Mouse (Mus musculus) stomach, embryonic 14.5 days (tissue): ENCODE data around the gene Ift20. TPM values are rescaled to one million over a fixed set of nuclear protein-coding genes. Genes with fewer than 3 reads are reported as not detected.
"Not testable (repeated sequence)": the region's sequence is repeated elsewhere in the genome, so short reads cannot be mapped to it uniquely, and the experiment has no call there.

Source experiments
- ATAC-seq: fragments of 200-750 bp; cut with Nextera tagmentation; 2 replicates; pipeline ENCODE4 v1.8.0; 2017; ENCODE audit warnings: low read depth, moderate TSS enrichment; ENCODE audit not compliant: insufficient number of reproducible peaks, insufficient read depth, low FRiP score
- H3K27ac ChIP-seq: fragments of 300-500 bp; sonication (generic); 2 replicates; pipeline ENCODE4 v1.5.1; 2014; ENCODE audit warnings: mild to moderate bottlenecking, low read length, moderate library complexity, mixed read lengths
- H3K27me3 ChIP-seq: fragments of 300-500 bp; sonication (generic); 2 replicates; pipeline ENCODE4 v1.6.1; 2014; ENCODE audit warnings: low read length, control low read depth, mixed read lengths; ENCODE audit not compliant: control insufficient read depth, insufficient read depth
- H3K36me3 ChIP-seq: fragments of 300-500 bp; sonication (generic); 2 replicates; pipeline ENCODE4 v1.6.1; 2014; ENCODE audit warnings: mild to moderate bottlenecking, control low read depth, low read length, moderate library complexity, mixed read lengths; ENCODE audit not compliant: control insufficient read depth, insufficient read depth
- H3K4me1 ChIP-seq: fragments of 300-500 bp; sonication (generic); 2 replicates; pipeline ENCODE4 v1.6.1; 2014; ENCODE audit warnings: low read length, control low read depth, mixed read lengths; ENCODE audit not compliant: control insufficient read depth, insufficient read depth
- H3K4me2 ChIP-seq: fragments of 300-500 bp; sonication (generic); replicated peaks from 2 replicates; pipeline ENCODE4 v1.6.1; 2014; ENCODE audit warnings: low read depth, low read length, control low read depth
- H3K4me3 ChIP-seq: fragments of 300-500 bp; sonication (generic); 2 replicates; pipeline ENCODE4 v1.5.1; 2014; ENCODE audit warnings: low read depth, low read length, control low read depth
- H3K9ac ChIP-seq: fragments of 300-500 bp; sonication (generic); replicated peaks from 2 replicates; pipeline ENCODE4 v1.6.1; 2014; ENCODE audit warnings: low read depth, mild to moderate bottlenecking, control low read depth, low read length, moderate library complexity, mixed read lengths
- H3K9me3 ChIP-seq: fragments of 300-500 bp; sonication (generic); 2 replicates; pipeline ENCODE4 v1.6.1; 2016; ENCODE audit warnings: low read depth, low read length, control low read depth; ENCODE audit not compliant: control insufficient read depth
- WGBS: fragments of 180-500 bp; shearing (Covaris S2); extraction: QIAGEN DNeasy Blood & Tissue Kit; methylation state at CpG from one replicate; pipeline ENCODE4 v1.1.7; 2014; 5-methylcytosine and 5-hydroxymethylcytosine counted together
- polyA plus RNA-seq: library from polyadenylated mRNA; unstranded; fragments of >200 nt; fragmentation: Nextera tagmentation; extraction: Ambion mirVana; gene quantifications from 2 replicates; pipeline ENCODE4 v1.2.1, GENCODE M21; 2014

Gene Ift20
- polyA plus RNA-seq, 1 experiment from 2014 or later = 126 TPM

DNA sequence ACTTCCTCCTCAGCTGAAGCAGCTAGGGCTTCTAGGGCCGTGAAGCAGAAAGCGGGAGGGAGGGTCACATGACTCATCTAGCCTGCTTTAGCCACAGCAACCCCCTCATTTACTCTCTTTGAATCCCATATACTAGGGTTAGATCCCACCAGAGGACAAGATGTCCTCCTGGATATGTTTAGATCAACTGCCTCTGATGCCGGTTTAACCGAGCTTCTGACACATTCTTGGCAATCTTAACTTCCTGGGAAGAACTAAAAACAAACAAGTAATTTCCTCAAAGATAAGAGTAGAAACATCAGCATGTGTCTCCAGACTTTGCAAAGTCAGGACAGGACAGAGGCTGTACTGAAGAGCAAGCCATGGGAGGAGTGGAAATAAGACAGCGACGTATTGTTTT lies 30.6 kb downstream of the Ift20 start:
- Histone ChIP-seq H3K9ac (no peak overlapping the region), H3K4me1 (no peaks in the 10 kb centered on the region), H3K36me3 (peaks cover 4% of the 10 kb centered on the region; the same call in 1 of the 2 replicates), H3K27ac (no peak overlapping the region), H3K9me3 (no peaks in the 10 kb centered on the region), H3K4me3 (no peak overlapping the region), H3K27me3 (no peaks in the 10 kb centered on the region), H3K4me2 (no peak overlapping the region)
- ATAC-seq = no peak
- WGBS = 46% methylated on average over 6 of the region's 6 CpGs

DNA sequence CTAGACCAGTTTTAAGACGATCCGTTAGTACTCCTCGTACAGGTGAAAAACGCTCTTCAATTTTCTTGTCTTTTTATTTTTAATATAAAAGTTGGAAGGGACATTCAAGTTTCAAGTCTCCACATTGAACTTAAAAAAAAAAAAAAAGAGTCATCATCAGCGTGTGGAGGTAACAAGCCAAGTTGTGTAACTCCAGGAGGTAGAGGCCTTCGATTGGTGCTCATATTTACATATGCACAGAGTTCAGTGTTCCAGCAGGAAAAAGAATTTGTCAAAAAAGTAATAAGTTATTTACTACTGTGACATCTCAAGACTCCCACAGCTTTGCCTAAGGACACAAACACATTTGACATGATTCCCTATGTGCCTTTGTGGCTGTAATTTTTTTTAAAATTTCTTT lies 31.5 kb downstream of the Ift20 start:
- ATAC-seq = no peak
- Histone ChIP-seq H3K4me2 (no peak overlapping the region), H3K36me3 (peaks cover 4% of the 10 kb centered on the region; the same call in 1 of the 2 replicates), H3K27me3 (no peaks in the 10 kb centered on the region), H3K27ac (no peak overlapping the region), H3K4me3 (no peak overlapping the region), H3K9me3 (no peaks in the 10 kb centered on the region), H3K4me1 (no peaks in the 10 kb centered on the region), H3K9ac (no peak overlapping the region)
- WGBS = 91% methylated on average over 6 of the region's 6 CpGs

- WGBS = 82% methylated on average over 10 of the region's 10 CpGs
- no peak overlapping the region for H3K9ac ChIP-seq
- peaks cover 4% of the 10 kb centered on the region; the same call in 1 of the 2 replicates for H3K36me3 ChIP-seq
- no peak overlapping the region for H3K4me2 ChIP-seq
- H3K4me3 ChIP-seq = no peak overlapping the region
- no peak overlapping the region for H3K27ac ChIP-seq
- H3K9me3 ChIP-seq = no peaks in the 10 kb centered on the region
- H3K27me3 ChIP-seq = no peaks in the 10 kb centered on the region
- H3K4me1 ChIP-seq = no peaks in the 10 kb centered on the region
- ATAC-seq = no peak
These were observed 32.7 kb downstream of the Ift20 start for GRCm38 (mm10) chr11:78568827-78569226.

DNA sequence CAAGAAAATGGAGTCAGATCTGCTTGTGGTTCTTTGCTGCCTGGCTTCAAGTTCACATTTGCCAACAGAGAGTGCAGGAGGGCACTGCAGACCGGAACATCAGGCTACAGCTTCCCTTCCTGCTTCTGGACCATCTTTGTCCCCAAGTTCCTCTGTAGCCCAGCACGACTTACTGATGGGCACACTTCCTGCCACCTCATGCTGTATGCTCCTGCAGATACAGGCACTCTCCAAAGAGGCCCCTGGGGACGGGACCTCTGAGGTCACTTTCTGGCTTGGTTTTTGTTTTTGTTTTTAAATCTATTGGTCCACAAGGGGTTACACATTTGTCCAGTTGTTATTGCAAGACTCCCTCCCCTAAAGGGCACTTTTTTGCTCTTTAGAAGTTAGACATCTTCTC lies 33.6 kb downstream of the Ift20 start:
- H3K4me1 ChIP-seq = no peaks in the 10 kb centered on the region
- no peak overlapping the region for H3K27ac ChIP-seq
- H3K9ac ChIP-seq = no peak overlapping the region
- no peak overlapping the region for H3K4me2 ChIP-seq
- WGBS = 61% methylated on average over 3 of the region's 3 CpGs
- no peaks in the 10 kb centered on the region for H3K27me3 ChIP-seq
- H3K36me3 ChIP-seq = peaks cover 4% of the 10 kb centered on the region; the same call in 1 of the 2 replicates
- H3K9me3 ChIP-seq = no peaks in the 10 kb centered on the region
- ATAC-seq = no peak
- no peak overlapping the region for H3K4me3 ChIP-seq

DNA sequence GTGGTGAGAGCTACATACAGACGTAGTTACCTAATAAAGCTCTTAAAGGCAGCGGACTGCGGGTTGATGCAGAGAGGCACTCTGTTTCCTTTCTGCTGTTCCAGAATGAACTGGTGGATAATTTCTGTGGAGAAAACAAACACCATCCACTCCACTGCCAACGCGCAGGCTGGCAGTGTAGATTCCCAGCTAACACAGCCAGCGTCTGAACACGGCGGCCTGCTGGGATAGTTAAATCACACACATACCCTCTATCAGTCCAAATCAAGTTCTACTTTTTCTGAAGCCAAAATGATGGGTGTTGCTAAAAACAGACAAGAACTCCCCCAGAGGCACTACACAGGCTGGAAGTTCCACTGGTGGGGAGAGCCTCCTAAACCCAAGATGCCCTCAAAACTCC lies 35.3 kb downstream of the Ift20 start:
- peaks cover 4% of the 10 kb centered on the region; the same call in 1 of the 2 replicates for H3K36me3 ChIP-seq

DNA sequence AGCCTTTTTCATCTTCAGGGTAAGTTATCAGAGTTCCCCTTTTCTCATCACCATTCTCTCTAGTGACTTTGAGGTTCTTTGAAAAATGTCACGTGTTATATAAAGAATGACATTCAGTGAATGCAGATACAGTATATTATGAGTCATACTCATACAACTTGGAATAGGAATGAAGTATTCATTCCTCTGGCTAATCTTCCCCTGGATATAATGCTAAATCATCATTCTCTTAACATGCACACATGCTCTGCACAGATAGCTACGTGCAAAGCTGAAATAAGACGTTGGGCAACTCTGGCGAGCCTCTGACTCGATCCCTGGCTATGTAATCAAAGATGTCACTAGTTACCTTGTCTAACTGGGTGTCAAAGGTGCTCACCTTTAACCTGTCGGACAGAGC lies 35.7 kb downstream of the Ift20 start:
- Histone ChIP-seq H3K9ac (no peak overlapping the region), H3K27me3 (no peaks in the 10 kb centered on the region), H3K4me2 (no peak overlapping the region), H3K27ac (no peak overlapping the region), H3K36me3 (peaks cover 4% of the 10 kb centered on the region; the same call in 1 of the 2 replicates), H3K9me3 (no peaks in the 10 kb centered on the region), H3K4me3 (no peak overlapping the region), H3K4me1 (no peaks in the 10 kb centered on the region)
- WGBS = 88% methylated on average over 6 of the region's 6 CpGs
- no peak for ATAC-seq

More for the DNA sequence above, 35.3 kb downstream of the Ift20 start:
- no peak overlapping the region for H3K4me3 ChIP-seq
- no peak overlapping the region for H3K4me2 ChIP-seq
- ATAC-seq = no peak
- 96% methylated on average over 8 of the region's 8 CpGs for WGBS
- no peak overlapping the region for H3K27ac ChIP-seq
- no peak overlapping the region for H3K9ac ChIP-seq
- no peaks in the 10 kb centered on the region for H3K27me3 ChIP-seq
- no peaks in the 10 kb centered on the region for H3K9me3 ChIP-seq
- no peaks in the 10 kb centered on the region for H3K4me1 ChIP-seq

DNA sequence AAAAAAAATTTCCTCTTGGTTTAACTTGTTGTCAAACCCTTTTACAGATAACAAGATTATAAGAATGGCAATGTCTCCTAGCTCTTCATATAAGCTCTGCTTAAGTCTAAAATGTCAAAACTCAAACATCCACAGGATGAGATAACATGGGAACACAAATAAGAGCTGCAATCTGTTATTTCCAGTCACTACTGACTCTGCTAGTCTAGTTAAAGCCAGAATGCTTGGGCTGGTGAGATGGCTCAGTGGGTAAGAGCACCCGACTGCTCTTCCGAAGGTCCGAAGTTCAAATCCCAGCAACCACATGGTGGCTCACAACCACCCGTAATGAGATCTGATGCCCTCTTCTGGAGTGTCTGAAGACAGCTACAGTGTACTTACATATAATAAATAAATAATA lies 37.9 kb downstream of the Ift20 start:
- not testable (repeated sequence) for ATAC-seq, H3K36me3 ChIP-seq, H3K4me2 ChIP-seq, H3K4me3 ChIP-seq, H3K9ac ChIP-seq, H3K9me3 ChIP-seq, H3K4me1 ChIP-seq, H3K27ac ChIP-seq, H3K27me3 ChIP-seq
- WGBS = 92% methylated on average over 3 of the region's 4 CpGs

- ATAC-seq = no peak
- peaks cover 8% of the 10 kb centered on the region for H3K36me3 ChIP-seq
- 77% methylated on average over 3 of the region's 3 CpGs for WGBS
These were observed 38.4 kb downstream of the Ift20 start for GRCm38 (mm10) chr11:78574536-78574935.

GRCm38 (mm10) chr11:78574975-78575374 lies 38.8 kb downstream of the Ift20 start:
- Histone ChIP-seq H3K9ac (no peak overlapping the region), H3K27me3 (no peaks in the 10 kb centered on the region), H3K4me1 (no peaks in the 10 kb centered on the region), H3K9me3 (no peaks in the 10 kb centered on the region), H3K4me3 (no peak overlapping the region), H3K4me2 (no peak overlapping the region), H3K36me3 (peaks cover 8% of the 10 kb centered on the region), H3K27ac (no peak overlapping the region)
- no peak for ATAC-seq
- WGBS = 29% methylated on average over 2 of the region's 2 CpGs

More at GRCm38 (mm10) chr11:78574536-78574935, 38.4 kb downstream of the Ift20 start:
- Histone ChIP-seq H3K4me3 (no peak overlapping the region), H3K27me3 (no peaks in the 10 kb centered on the region), H3K4me2 (no peak overlapping the region), H3K27ac (no peak overlapping the region), H3K4me1 (no peaks in the 10 kb centered on the region), H3K9ac (no peak overlapping the region), H3K9me3 (no peaks in the 10 kb centered on the region)
